Mouse (Mus musculus) intestine, embryonic 15.5 days (tissue): ENCODE measurements around the gene Cyp26b1. TPM values are rescaled to one million over a fixed set of nuclear protein-coding genes. Genes with fewer than 3 reads are reported as not detected.

Experiments used
- ATAC-seq: fragments of 200-750 bp; cut with Nextera tagmentation; 2 replicates; pipeline ENCODE4 v1.8.0; 2017; ENCODE audit warnings: moderate TSS enrichment, moderate library complexity
- H3K27ac ChIP-seq: fragments of 300-500 bp; sonication (generic); 2 replicates; pipeline ENCODE4 v1.5.1; 2015; ENCODE audit warnings: mild to moderate bottlenecking, inconsistent platforms
- H3K27me3 ChIP-seq: fragments of 300-500 bp; sonication (generic); replicated peaks from 2 replicates; pipeline ENCODE4 v1.6.1; 2015; ENCODE audit warnings: inconsistent platforms
- H3K36me3 ChIP-seq: fragments of 300-500 bp; sonication (generic); 2 replicates; pipeline ENCODE4 v1.6.1; 2015; ENCODE audit warnings: inconsistent platforms
- H3K4me1 ChIP-seq: fragments of 300-500 bp; sonication (generic); replicated peaks from 2 replicates; pipeline ENCODE4 v1.6.1; 2015; ENCODE audit warnings: inconsistent platforms
- H3K4me2 ChIP-seq: fragments of 300-500 bp; sonication (generic); replicated peaks from 2 replicates; pipeline ENCODE4 v1.6.1; 2015; ENCODE audit warnings: mild to moderate bottlenecking, inconsistent platforms
- H3K4me3 ChIP-seq: fragments of 300-500 bp; sonication (generic); replicated peaks from 2 replicates; pipeline ENCODE4 v1.5.1; 2015; ENCODE audit warnings: inconsistent platforms
- H3K9ac ChIP-seq: fragments of 300-500 bp; sonication (generic); 2 replicates; pipeline ENCODE4 v1.6.1; 2015; ENCODE audit warnings: inconsistent platforms
- H3K9me3 ChIP-seq: fragments of 300-500 bp; sonication (generic); 2 replicates; pipeline ENCODE4 v1.6.1; 2016; ENCODE audit warnings: inconsistent platforms
- whole genome bisulfite sequencing: fragments of 180-500 bp; shearing (Covaris S2); methylation state at CpG from one replicate; pipeline ENCODE4 v1.1.7; 2015; 5-methylcytosine and 5-hydroxymethylcytosine counted together
- polyA plus RNA-seq: library from polyadenylated mRNA; unstranded; fragments of >200 nt; fragmentation: Nextera tagmentation; extraction: Ambion mirVana; gene quantifications from 2 replicates; pipeline ENCODE4 v1.2.1, GENCODE M21; 2015

Cyp26b1 gene
- polyA plus RNA-seq, 1 experiment from 2014 or later: 2.6 TPM

DNA sequence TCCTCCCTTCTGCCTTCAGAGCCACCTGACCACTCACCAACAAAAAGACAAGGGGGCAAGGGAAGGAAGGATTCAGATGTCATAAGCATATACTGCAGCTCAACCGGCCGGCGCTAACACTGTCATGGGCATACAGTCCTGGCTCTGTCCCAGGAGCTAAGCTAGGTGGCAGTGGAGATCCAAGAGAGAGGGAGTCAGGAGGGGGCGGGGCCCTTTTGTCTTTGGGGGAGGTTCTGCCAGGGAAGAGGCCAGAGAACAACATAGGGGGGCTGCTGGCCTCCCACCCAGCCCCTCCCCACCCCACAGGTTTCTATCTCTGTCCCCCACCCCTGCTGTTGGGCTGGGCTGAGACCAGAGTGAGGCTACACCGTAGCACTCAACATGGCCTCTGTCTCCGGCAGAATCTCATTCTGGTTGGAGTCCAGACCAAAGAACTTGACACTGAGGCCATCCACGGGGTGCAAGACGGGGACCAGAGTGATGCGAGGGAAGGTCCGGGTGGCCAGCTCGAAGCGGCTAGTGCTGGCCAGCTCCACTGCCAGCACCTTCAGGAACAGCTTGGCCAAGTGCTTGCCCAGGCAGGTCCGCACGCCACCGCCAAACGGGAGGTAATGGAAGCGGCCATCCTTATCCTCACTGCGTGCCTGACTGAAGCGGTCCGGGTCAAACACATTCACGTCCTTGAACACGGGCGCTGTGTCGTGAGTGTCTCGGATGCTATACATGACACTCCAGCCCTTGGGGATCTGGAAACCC is 19.6 kb downstream of the Cyp26b1 start:
- Histone ChIP-seq H3K27ac (no peak overlapping the region), H3K36me3 (no peaks in the 10 kb centered on the region), H3K4me3 (no peak overlapping the region), H3K9ac (no peak overlapping the region), H3K4me1 (0 out of 2 replicates have a peak, but pooled peaks cover 9% of the 10 kb centered on the region), H3K4me2 (no peak overlapping the region), H3K27me3 (peaks cover 3% of the 10 kb centered on the region), H3K9me3 (no peaks in the 10 kb centered on the region)
- 0 out of 2 replicates have a peak, but pooled peaks have one; percentile 26 for ATAC-seq
- WGBS: 50% methylated on average over 25 of the region's 25 CpGs

DNA sequence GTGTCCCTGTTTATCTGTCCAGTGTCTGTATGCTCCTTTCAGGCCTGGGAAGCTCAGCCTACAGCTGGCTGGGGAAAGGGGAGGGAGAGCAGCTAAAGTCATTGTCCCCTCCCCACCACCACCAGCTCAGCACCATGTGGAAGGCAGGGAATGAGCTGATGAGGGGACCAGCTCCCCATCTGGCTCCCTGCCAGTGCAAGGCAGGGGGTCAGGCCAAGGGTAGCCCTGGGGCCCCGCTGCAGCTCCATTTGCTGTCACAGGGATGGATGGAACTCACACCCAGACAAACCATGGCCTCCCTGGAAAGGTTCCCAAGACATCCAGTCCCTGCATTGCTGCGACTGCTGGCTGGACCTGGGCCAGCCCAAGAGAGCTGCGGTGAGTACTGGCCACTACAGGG is 23.7 kb downstream of the Cyp26b1 start:
- no peak overlapping the region for H3K4me3 ChIP-seq
- H3K4me1 ChIP-seq: 0 out of 2 replicates have a peak, but pooled peaks cover 9% of the 10 kb centered on the region
- H3K9me3 ChIP-seq: no peaks in the 10 kb centered on the region
- no peak overlapping the region for H3K27ac ChIP-seq
- H3K36me3 ChIP-seq: no peaks in the 10 kb centered on the region
- 41% methylated on average over 3 of the region's 3 CpGs for WGBS
- ATAC-seq: peak; percentile 22; the same call in 1 of the 2 replicates
- H3K27me3 ChIP-seq: no peaks in the 10 kb centered on the region; the same call in 1 of the 2 replicates
- no peak overlapping the region for H3K9ac ChIP-seq
- H3K4me2 ChIP-seq: no peak overlapping the region

GRCm38 (mm10) chr6:84569590-84569989 is 24.1 kb downstream of the Cyp26b1 start:
- H3K4me2 ChIP-seq: no peak overlapping the region
- H3K9ac ChIP-seq: no peak overlapping the region
- H3K4me1 ChIP-seq: 0 out of 2 replicates have a peak, but pooled peaks cover 9% of the 10 kb centered on the region
- ATAC-seq: no peak
- H3K36me3 ChIP-seq: no peaks in the 10 kb centered on the region
- no peaks in the 10 kb centered on the region for H3K9me3 ChIP-seq
- H3K27me3 ChIP-seq: no peaks in the 10 kb centered on the region; the same call in 1 of the 2 replicates
- no peak overlapping the region for H3K27ac ChIP-seq
- no peak overlapping the region for H3K4me3 ChIP-seq

DNA sequence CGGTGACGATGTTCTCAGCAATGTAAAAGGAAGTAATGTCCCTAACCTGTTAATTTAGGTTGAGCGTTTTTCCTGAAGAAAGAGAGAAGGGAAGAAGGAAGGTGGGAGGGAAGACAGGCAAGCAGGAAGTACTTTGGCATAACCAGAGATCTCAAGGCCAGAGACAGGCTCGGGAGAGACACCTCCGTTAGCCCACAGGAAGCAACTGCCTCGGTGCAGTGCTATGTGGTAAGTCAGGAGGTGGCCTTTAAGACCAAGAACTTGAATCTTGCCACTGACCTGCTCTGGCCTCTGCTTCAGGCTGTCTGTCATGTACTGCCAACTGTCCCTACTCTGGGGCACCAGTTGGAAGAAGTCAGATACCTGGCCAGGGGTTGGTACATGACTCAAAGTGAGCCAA is 24.8 kb downstream of the Cyp26b1 start:
- 71% methylated on average over 6 of the region's 6 CpGs for WGBS
- Histone ChIP-seq H3K4me2 (no peak overlapping the region), H3K27ac (no peak overlapping the region), H3K4me1 (0 out of 2 replicates have a peak, but pooled peaks cover 9% of the 10 kb centered on the region), H3K27me3 (no peaks in the 10 kb centered on the region; the same call in 1 of the 2 replicates), H3K9me3 (no peaks in the 10 kb centered on the region), H3K4me3 (no peak overlapping the region), H3K36me3 (no peaks in the 10 kb centered on the region), H3K9ac (no peak overlapping the region)
- ATAC-seq: no peak

DNA sequence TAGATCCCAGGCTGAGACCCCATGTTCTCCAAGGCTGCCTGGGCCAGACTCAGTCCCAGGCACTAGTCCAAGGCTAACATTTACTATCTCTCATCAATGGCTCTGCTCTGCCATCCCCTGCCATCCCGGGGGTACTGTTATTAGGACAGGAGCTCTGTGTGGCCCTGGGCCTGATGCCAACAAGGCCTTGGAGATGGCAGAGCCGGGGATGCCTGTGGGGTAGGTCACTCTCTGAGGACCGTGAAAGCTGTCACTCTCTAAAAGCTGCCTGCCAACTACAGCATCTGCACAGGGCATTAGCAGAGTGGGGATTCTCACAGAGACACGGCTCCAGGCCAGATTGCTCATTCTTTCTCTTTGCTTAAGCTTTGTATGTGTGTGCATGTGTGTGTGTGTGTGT is 26.0 kb downstream of the Cyp26b1 start:
- Histone ChIP-seq H3K27ac (no peak overlapping the region), H3K4me3 (no peak overlapping the region), H3K27me3 (no peaks in the 10 kb centered on the region; the same call in 1 of the 2 replicates), H3K4me2 (no peak overlapping the region), H3K36me3 (no peaks in the 10 kb centered on the region), H3K4me1 (0 out of 2 replicates have a peak, but pooled peaks cover 9% of the 10 kb centered on the region), H3K9ac (no peak overlapping the region), H3K9me3 (no peaks in the 10 kb centered on the region)
- WGBS: 71% methylated on average over 4 of the region's 4 CpGs
- no peak for ATAC-seq

DNA sequence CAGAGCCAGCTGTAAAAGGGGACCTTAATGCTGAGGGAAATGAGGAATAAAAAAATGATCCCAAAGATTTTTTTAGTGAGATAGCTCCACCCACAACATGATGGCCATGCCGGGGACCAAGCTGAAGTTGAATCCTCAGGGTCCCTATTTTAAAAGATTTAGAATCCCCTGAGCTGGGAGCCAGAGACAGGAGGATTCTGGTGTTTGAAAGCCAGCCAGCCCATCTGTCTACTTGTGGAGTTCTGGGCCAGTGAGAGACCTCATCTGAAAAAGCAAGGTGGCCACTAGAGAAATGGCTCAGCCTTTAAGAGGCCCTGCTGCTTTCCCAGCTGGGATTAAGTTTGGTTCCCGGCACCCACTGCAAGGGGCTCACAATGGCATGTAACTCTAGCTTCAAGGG is 26.9 kb downstream of the Cyp26b1 start:
- WGBS: 78% methylated on average over 2 of the region's 2 CpGs
- no peak overlapping the region for H3K27ac ChIP-seq
- H3K9me3 ChIP-seq: no peaks in the 10 kb centered on the region
- H3K27me3 ChIP-seq: no peaks in the 10 kb centered on the region; the same call in 1 of the 2 replicates
- H3K4me1 ChIP-seq: 0 out of 2 replicates have a peak, but pooled peaks cover 9% of the 10 kb centered on the region
- H3K36me3 ChIP-seq: no peaks in the 10 kb centered on the region
- no peak overlapping the region for H3K4me2 ChIP-seq
- no peak overlapping the region for H3K4me3 ChIP-seq
- H3K9ac ChIP-seq: no peak overlapping the region
- ATAC-seq: no peak

- no peak for ATAC-seq
- WGBS: 82% methylated on average over 5 of the region's 5 CpGs
- H3K27ac ChIP-seq: no peak overlapping the region
Observed at GRCm38 (mm10) chr6:84565245-84565644, 28.5 kb downstream of the Cyp26b1 start.

GRCm38 (mm10) chr6:84562948-84563347 is 30.8 kb downstream of the Cyp26b1 start:
- Histone ChIP-seq H3K27me3 (no peaks in the 10 kb centered on the region; the same call in 1 of the 2 replicates), H3K9me3 (no peaks in the 10 kb centered on the region), H3K4me1 (no peaks in the 10 kb centered on the region), H3K27ac (no peak overlapping the region), H3K36me3 (no peaks in the 10 kb centered on the region), H3K9ac (no peak overlapping the region), H3K4me3 (no peak overlapping the region), H3K4me2 (no peak overlapping the region)
- 35% methylated on average over 4 of the region's 4 CpGs for WGBS
- no peak for ATAC-seq

More at GRCm38 (mm10) chr6:84565245-84565644, 28.5 kb downstream of the Cyp26b1 start:
- no peak overlapping the region for H3K4me2 ChIP-seq
- H3K36me3 ChIP-seq: no peaks in the 10 kb centered on the region
- H3K9ac ChIP-seq: no peak overlapping the region
- 0 out of 2 replicates have a peak, but pooled peaks cover 9% of the 10 kb centered on the region for H3K4me1 ChIP-seq
- no peaks in the 10 kb centered on the region; the same call in 1 of the 2 replicates for H3K27me3 ChIP-seq
- H3K4me3 ChIP-seq: no peak overlapping the region
- H3K9me3 ChIP-seq: no peaks in the 10 kb centered on the region

DNA sequence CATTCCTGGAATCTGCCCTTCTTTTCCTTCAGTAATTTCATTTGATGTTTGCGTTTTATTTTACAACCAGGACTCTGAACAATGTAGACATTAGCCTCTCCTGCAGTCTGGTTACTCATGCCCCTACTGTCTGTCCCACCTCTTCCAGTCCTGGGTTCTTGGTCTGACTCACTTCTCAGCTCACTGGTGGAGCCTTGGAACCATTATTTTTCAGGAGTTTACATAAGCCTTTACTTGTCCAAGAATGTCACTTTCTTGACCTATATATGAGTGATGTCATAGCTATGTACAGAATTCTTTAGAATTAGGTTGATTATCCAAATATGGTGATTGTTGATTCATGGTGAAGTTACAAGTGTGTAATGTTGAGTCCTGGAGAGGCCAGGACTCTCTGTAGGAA is 32.5 kb downstream of the Cyp26b1 start:
- Histone ChIP-seq H3K27ac (no peak overlapping the region), H3K9me3 (no peaks in the 10 kb centered on the region), H3K4me2 (no peak overlapping the region), H3K36me3 (no peaks in the 10 kb centered on the region), H3K4me1 (no peaks in the 10 kb centered on the region), H3K4me3 (no peak overlapping the region), H3K27me3 (no peaks in the 10 kb centered on the region; the same call in 1 of the 2 replicates), H3K9ac (no peak overlapping the region)
- WGBS: 53% methylated on average over 1 of the region's 1 CpGs
- no peak for ATAC-seq

DNA sequence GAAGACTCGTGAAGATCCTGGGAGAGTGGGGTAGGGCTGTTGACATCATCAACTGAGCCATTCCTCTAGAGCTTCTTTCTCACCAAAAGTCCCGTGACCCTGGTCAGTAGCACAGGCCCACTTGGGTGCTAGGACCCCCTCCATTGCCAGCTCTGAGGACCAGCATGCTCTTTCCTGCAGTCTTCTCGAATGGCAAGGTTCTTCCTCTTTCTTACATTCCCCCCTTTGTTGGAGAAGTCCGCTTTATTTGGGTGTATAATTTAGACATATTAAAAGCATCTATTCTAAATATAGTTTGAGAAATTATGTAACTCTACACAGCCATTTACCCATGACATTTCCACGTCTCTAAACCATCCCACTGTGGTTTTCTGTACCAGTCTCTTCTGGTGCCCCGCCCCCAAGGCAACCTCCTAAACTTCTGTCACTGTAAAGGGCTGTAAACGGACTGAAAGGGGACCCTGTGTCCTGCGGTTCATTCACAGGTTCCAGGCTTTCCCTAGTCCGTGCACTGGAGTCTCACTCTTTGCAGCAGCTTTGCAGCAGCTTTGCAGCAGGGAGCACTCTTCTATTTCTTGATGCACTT is 43.8 kb downstream of the Cyp26b1 start:
- Histone ChIP-seq H3K9me3 (no peaks in the 10 kb centered on the region), H3K9ac (no peak overlapping the region), H3K27me3 (no peaks in the 10 kb centered on the region), H3K4me3 (no peak overlapping the region), H3K4me1 (no peaks in the 10 kb centered on the region), H3K4me2 (no peak overlapping the region), H3K36me3 (no peaks in the 10 kb centered on the region), H3K27ac (no peak overlapping the region)
- 66% methylated on average over 9 of the region's 9 CpGs for WGBS
- ATAC-seq: no peak

DNA sequence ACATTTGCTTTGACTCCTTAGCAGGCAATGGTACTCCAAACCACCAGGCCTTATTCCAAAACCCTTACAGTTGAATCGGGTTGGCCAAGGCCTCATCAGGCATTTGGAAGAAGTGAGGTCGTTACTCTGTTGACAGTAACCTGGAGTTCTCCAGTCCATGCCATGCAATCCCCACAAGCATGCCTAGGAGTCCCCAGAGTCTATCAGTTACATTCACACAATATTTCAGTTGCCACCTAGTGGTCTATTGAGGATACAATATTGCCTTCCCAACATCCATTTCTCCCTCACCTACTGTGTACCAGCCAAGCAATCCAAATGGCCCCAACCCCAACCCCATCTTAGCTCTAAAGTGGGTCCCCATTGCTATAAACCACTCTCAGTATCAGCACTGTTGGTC is 48.3 kb downstream of the Cyp26b1 start:
- Histone ChIP-seq H3K27me3 (no peaks in the 10 kb centered on the region), H3K36me3 (no peaks in the 10 kb centered on the region), H3K9me3 (no peaks in the 10 kb centered on the region), H3K4me2 (no peak overlapping the region), H3K27ac (no peak overlapping the region), H3K4me1 (no peaks in the 10 kb centered on the region), H3K4me3 (no peak overlapping the region), H3K9ac (no peak overlapping the region)
- ATAC-seq: no peak
- 72% methylated on average over 2 of the region's 2 CpGs for WGBS

DNA sequence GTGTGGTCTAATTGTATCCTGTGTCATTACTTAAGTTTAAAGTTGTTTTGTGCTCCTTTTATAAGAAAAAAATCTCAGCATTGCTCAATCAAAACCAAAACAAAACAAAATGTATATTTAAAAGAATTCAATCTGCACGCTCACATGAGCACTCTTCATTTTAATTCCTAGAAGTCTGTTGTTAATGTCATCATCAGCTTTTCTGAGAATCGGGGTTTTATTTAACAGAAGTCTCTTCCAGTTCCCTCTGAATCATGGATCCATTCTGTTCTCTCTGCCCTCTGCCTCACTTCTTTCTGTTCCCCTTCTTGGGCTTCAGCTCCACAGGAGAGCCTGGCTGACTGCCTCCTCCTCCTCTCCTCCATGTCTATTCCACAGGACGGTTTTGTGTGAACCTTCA is 49.3 kb downstream of the Cyp26b1 start:
- Histone ChIP-seq H3K9ac (no peak overlapping the region), H3K9me3 (no peaks in the 10 kb centered on the region), H3K4me3 (no peak overlapping the region), H3K27ac (no peak overlapping the region), H3K4me2 (no peak overlapping the region), H3K27me3 (no peaks in the 10 kb centered on the region), H3K36me3 (no peaks in the 10 kb centered on the region), H3K4me1 (no peaks in the 10 kb centered on the region)
- no peak for ATAC-seq
- WGBS: 74% methylated on average over 3 of the region's 3 CpGs
